Mouse (Mus musculus): Measurements from ENCODE around the gene Hoxb7.

- no peak for TF ChIP-seq CTCF (conservative IDR thresholded peaks at IDR 0.05; ENCODE audit: insufficient read depth, insufficient read length, low read depth, low read length)
- TF ChIP-seq POLR2A (IDR thresholded peaks at IDR 0.05; ENCODE audit: low read depth, low read length) = no peak
Observed at GRCm38 (mm10) chr11:96262262-96262830, 24.1 kb upstream of the Hoxb7 start.
